Mouse (Mus musculus): ENCODE data around the gene Sirpb1a.

DNA sequence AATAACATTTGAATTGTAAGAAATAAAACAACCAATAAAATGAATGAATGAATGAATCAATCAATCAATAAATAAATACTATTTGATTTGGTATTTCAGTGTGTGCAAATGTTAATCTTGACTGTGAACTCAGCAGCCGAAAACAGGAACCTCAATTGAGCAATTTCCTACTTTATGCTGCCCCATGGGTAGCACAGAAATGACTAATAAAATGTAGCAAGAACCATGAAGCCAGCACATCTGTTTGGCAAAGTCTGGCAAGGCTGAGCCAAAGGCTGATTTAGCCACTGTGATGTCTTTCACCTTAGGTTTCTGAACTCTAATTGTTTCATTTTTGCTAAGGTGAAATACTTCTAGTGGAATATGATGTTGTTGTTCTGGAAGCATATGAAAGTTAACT lies 1.6 kb upstream of the Sirpb1a start:
- TF ChIP-seq CEBPB (IDR thresholded peaks at IDR 0.05; ENCODE audit: low read depth), result no peak
- no peak for TF ChIP-seq USF1 (IDR thresholded peaks at IDR 0.05; ENCODE audit: low read depth)
- no peak for TF ChIP-seq CTCF (IDR thresholded peaks at IDR 0.05; ENCODE audit: control insufficient read depth, insufficient read depth, insufficient read length)
- no peak for TF ChIP-seq MAX (IDR thresholded peaks at IDR 0.05)
- TF ChIP-seq FOSL1 (IDR thresholded peaks at IDR 0.05; ENCODE audit: insufficient read depth, low read length, poor library complexity, severe bottlenecking), result no peak
- no peak for TF ChIP-seq MYOG (IDR thresholded peaks at IDR 0.05; ENCODE audit: control insufficient read depth, extremely low read depth, insufficient read length)

Measured in C2C12 (cell line).